Mouse (Mus musculus) MEL (cell line): ENCODE data around the gene Cby1. TPM values are rescaled to one million over a fixed set of nuclear protein-coding genes. Genes with fewer than 3 reads are reported as not detected.

Source experiments
- DNase-seq: peaks from one replicate; pipeline ENCODE4 v3.0.0; 2011; ENCODE audit warnings: low read depth, low spot score
- H3K27ac ChIP-seq: 2 replicates; pipeline ENCODE4 v1.5.1; 2012; ENCODE audit warnings: low read depth, mild to moderate bottlenecking, control low read depth, low read length, moderate library complexity; ENCODE audit not compliant: control insufficient read depth
- H3K27me3 ChIP-seq, 2 experiments: fragments of 150-350 bp in 1 of 2; sonication (generic) in 1 of 2; 2 replicates each; pipeline ENCODE4 v1.6.1; 2012; ENCODE audit warnings: low read length in 2 of 2, mild to moderate bottlenecking in 2 of 2, improper control_type of control experiment in 1 of 2, moderate library complexity in 1 of 2; ENCODE audit not compliant: insufficient read depth in 2 of 2, control insufficient read depth in 1 of 2
- H3K36me3 ChIP-seq, 2 experiments: 2 replicates each; pipeline ENCODE4 v1.6.1; 2012 to 2014; ENCODE audit warnings: low read length in 2 of 2, improper control_type of control experiment in 1 of 2, inconsistent platforms in 1 of 2, mild to moderate bottlenecking in 1 of 2; ENCODE audit not compliant: insufficient read depth in 2 of 2, control insufficient read depth in 1 of 2
- H3K4me1 ChIP-seq, 2 experiments: fragments of 150-350 bp in 1 of 2; sonication (generic) in 1 of 2; 2 replicates each; pipeline ENCODE4 v1.6.1; 2012; ENCODE audit warnings: low read length in 2 of 2, improper control_type of control experiment in 1 of 2, mild to moderate bottlenecking in 1 of 2; ENCODE audit not compliant: insufficient read depth in 2 of 2, control insufficient read depth in 1 of 2
- H3K4me3 ChIP-seq, 2 experiments: fragments of 150-350 bp in 1 of 2; sonication (generic) in 1 of 2; 2 replicates each; pipeline ENCODE4 v1.5.1; 2012; ENCODE audit warnings: low read depth in 2 of 2, low read length in 2 of 2, mild to moderate bottlenecking in 2 of 2, moderate library complexity in 2 of 2, control low read depth in 1 of 2, improper control_type of control experiment in 1 of 2; ENCODE audit not compliant: control insufficient read depth in 1 of 2, insufficient read depth in 1 of 2
- H3K79me2 ChIP-seq: 2 replicates; pipeline ENCODE4 v1.6.1; 2012; ENCODE audit warnings: mild to moderate bottlenecking, low read length, moderate library complexity; ENCODE audit not compliant: control insufficient read depth, poor library complexity, insufficient read depth
- H3K9ac ChIP-seq: 2 replicates; pipeline ENCODE4 v1.6.1; 2012; ENCODE audit warnings: low read depth, mild to moderate bottlenecking, control low read depth, low read length, moderate library complexity; ENCODE audit not compliant: control insufficient read depth, poor library complexity, severe bottlenecking
- H3K9me3 ChIP-seq: fragments of 150-350 bp; sonication (generic); replicated peaks from 2 replicates; pipeline ENCODE4 v1.6.1; 2012; ENCODE audit warnings: mild to moderate bottlenecking, low read length, improper control_type of control experiment, moderate library complexity; ENCODE audit not compliant: insufficient read depth
- BHLHE40 ChIP-seq: IDR thresholded peaks from 2 replicates; pipeline ENCODE4 v1.6.1; 2012; ENCODE audit warnings: low read depth, mild to moderate bottlenecking, inconsistent platforms, low read length, improper control_type of control experiment, borderline replicate concordance
- CHD1 ChIP-seq: IDR thresholded peaks from 2 replicates; pipeline ENCODE4 v1.6.1; 2012; ENCODE audit warnings: low read depth, mild to moderate bottlenecking, inconsistent platforms, low read length, improper control_type of control experiment
- CHD2 ChIP-seq: IDR thresholded peaks from 2 replicates; pipeline ENCODE4 v1.6.1; 2011; ENCODE audit warnings: low read length, improper control_type of control experiment
- CTCF ChIP-seq, 3 experiments: IDR thresholded peaks in 2 of 3; conservative IDR thresholded peaks in 1 of 3; 2 replicates each; pipeline ENCODE4 v1.5.1; 2011 to 2012; ENCODE audit warnings: low read length in 3 of 3, low read depth in 2 of 3, mild to moderate bottlenecking in 2 of 3, improper control_type of control experiment in 1 of 3, inconsistent platforms in 1 of 3, mixed read lengths in 1 of 3, moderate library complexity in 1 of 3; ENCODE audit not compliant: control insufficient read depth in 1 of 3, insufficient read depth in 1 of 3, poor library complexity in 1 of 3, severe bottlenecking in 1 of 3
- E2F4 ChIP-seq: IDR thresholded peaks from 2 replicates; pipeline ENCODE4 v1.6.1; 2011; ENCODE audit warnings: low read depth, low read length, improper control_type of control experiment, borderline replicate concordance
- ELF1 ChIP-seq: IDR thresholded peaks from 2 replicates; pipeline ENCODE4 v1.6.1; 2014; ENCODE audit warnings: low read depth, mild to moderate bottlenecking, inconsistent platforms, low read length, improper control_type of control experiment, moderate library complexity
- EP300 ChIP-seq, 2 experiments: IDR thresholded peaks; 2 replicates each; pipeline ENCODE4 v1.6.1; 2011; ENCODE audit warnings: improper control_type of control experiment in 2 of 2, low read length in 2 of 2, low read depth in 1 of 2, mild to moderate bottlenecking in 1 of 2
- ETS1 ChIP-seq: IDR thresholded peaks from 2 replicates; pipeline ENCODE4 v1.6.1; 2012; ENCODE audit warnings: low read depth, mild to moderate bottlenecking, inconsistent platforms, low read length, improper control_type of control experiment, moderate library complexity
- GABPA ChIP-seq: IDR thresholded peaks from 2 replicates; pipeline ENCODE4 v1.6.1; 2012; ENCODE audit warnings: low read depth, mild to moderate bottlenecking, inconsistent platforms, low read length, improper control_type of control experiment, moderate library complexity
- GATA1 ChIP-seq: IDR thresholded peaks from 2 replicates; pipeline ENCODE4 v1.6.1; 2011; ENCODE audit warnings: low read depth, low read length, improper control_type of control experiment
- HCFC1 ChIP-seq: IDR thresholded peaks from 2 replicates; pipeline ENCODE4 v1.6.1; 2012; ENCODE audit warnings: low read depth, mild to moderate bottlenecking, inconsistent platforms, low read length, improper control_type of control experiment, moderate library complexity
- JUND ChIP-seq: IDR thresholded peaks from 2 replicates; pipeline ENCODE4 v1.6.1; 2011; ENCODE audit warnings: low read depth, mild to moderate bottlenecking, improper control_type of control experiment, low read length
- KAT2A ChIP-seq: conservative IDR thresholded peaks from 2 replicates; pipeline ENCODE4 v1.6.1; 2012; ENCODE audit warnings: low read depth, low read length, improper control_type of control experiment, inconsistent platforms
- MAFK ChIP-seq: IDR thresholded peaks from 2 replicates; pipeline ENCODE4 v1.6.1; 2011; ENCODE audit warnings: low read depth, mild to moderate bottlenecking, low read length, improper control_type of control experiment, borderline replicate concordance
- MAX ChIP-seq: IDR thresholded peaks from 2 replicates; pipeline ENCODE4 v1.6.1; 2011; ENCODE audit warnings: low read length, improper control_type of control experiment
- MEF2A ChIP-seq: IDR thresholded peaks from 2 replicates; pipeline ENCODE4 v1.6.1; 2014; ENCODE audit warnings: low read depth, mild to moderate bottlenecking, inconsistent platforms, low read length, improper control_type of control experiment; ENCODE audit not compliant: poor library complexity, insufficient replicate concordance, severe bottlenecking; ENCODE audit errors: extremely low read depth
- MXI1 ChIP-seq: IDR thresholded peaks from 2 replicates; pipeline ENCODE4 v1.6.1; 2011; ENCODE audit warnings: mild to moderate bottlenecking, low read depth, low read length, improper control_type of control experiment
- MYB ChIP-seq: IDR thresholded peaks from 2 replicates; pipeline ENCODE4 v1.6.1; 2011; ENCODE audit warnings: mild to moderate bottlenecking, low read depth, low read length, improper control_type of control experiment
- MYC ChIP-seq: IDR thresholded peaks from 2 replicates; pipeline ENCODE4 v1.6.1; 2011; ENCODE audit warnings: low read depth, mild to moderate bottlenecking, low read length, improper control_type of control experiment, moderate library complexity
- NELFE ChIP-seq: IDR thresholded peaks from 2 replicates; pipeline ENCODE4 v1.6.1; 2011; ENCODE audit warnings: low read depth, low read length, improper control_type of control experiment
- NRF1 ChIP-seq: IDR thresholded peaks from 2 replicates; pipeline ENCODE4 v1.6.1; 2014; ENCODE audit warnings: low read depth, mild to moderate bottlenecking, inconsistent platforms, low read length, improper control_type of control experiment, moderate library complexity; ENCODE audit not compliant: poor library complexity, insufficient read depth, severe bottlenecking
- POLR2A ChIP-seq, 2 experiments: IDR thresholded peaks; 2 replicates each; pipeline ENCODE4 v1.6.1; 2011 to 2012; ENCODE audit warnings: low read length in 2 of 2, mild to moderate bottlenecking in 2 of 2, control low read depth in 1 of 2, improper control_type of control experiment in 1 of 2, low read depth in 1 of 2, moderate library complexity in 1 of 2; ENCODE audit not compliant: control insufficient read depth in 1 of 2, insufficient read depth in 1 of 2, poor library complexity in 1 of 2
- POLR2AphosphoS2 ChIP-seq: IDR thresholded peaks from 2 replicates; pipeline ENCODE4 v1.6.1; 2011; ENCODE audit warnings: low read length, improper control_type of control experiment
- POLR2AphosphoS5 ChIP-seq: IDR thresholded peaks from 2 replicates; pipeline ENCODE4 v1.6.1; 2012; ENCODE audit warnings: low read depth, borderline replicate concordance, mild to moderate bottlenecking, inconsistent platforms, low read length, moderate library complexity, mixed read lengths
- RAD21 ChIP-seq: IDR thresholded peaks from 2 replicates; pipeline ENCODE4 v1.6.1; 2011; ENCODE audit warnings: mild to moderate bottlenecking, low read depth, low read length, improper control_type of control experiment
- RCOR1 ChIP-seq: IDR thresholded peaks from 2 replicates; pipeline ENCODE4 v1.6.1; 2012; ENCODE audit warnings: low read depth, mild to moderate bottlenecking, inconsistent platforms, low read length, improper control_type of control experiment
- SIN3A ChIP-seq: IDR thresholded peaks from 2 replicates; pipeline ENCODE4 v1.6.1; 2012; ENCODE audit warnings: low read length, improper control_type of control experiment, inconsistent platforms
- SMC3 ChIP-seq: IDR thresholded peaks from 2 replicates; pipeline ENCODE4 v1.6.1; 2011; ENCODE audit warnings: low read depth, low read length, improper control_type of control experiment
- TAL1 ChIP-seq: IDR thresholded peaks from 2 replicates; pipeline ENCODE4 v1.6.1; 2012; ENCODE audit warnings: mild to moderate bottlenecking, inconsistent platforms, low read length, moderate library complexity, mixed read lengths
- TBP ChIP-seq: IDR thresholded peaks from 2 replicates; pipeline ENCODE4 v1.8.0; 2011; ENCODE audit warnings: low read depth, low read length, improper control_type of control experiment
- USF1 ChIP-seq: IDR thresholded peaks from 2 replicates; pipeline ENCODE4 v1.6.1; 2014; ENCODE audit warnings: low read depth, mild to moderate bottlenecking, inconsistent platforms, low read length, improper control_type of control experiment, moderate library complexity
- USF2 ChIP-seq, 2 experiments: IDR thresholded peaks; 2 replicates each; pipeline ENCODE4 v1.6.1; 2011 to 2012; ENCODE audit warnings: improper control_type of control experiment in 2 of 2, low read length in 2 of 2, borderline replicate concordance in 1 of 2, inconsistent platforms in 1 of 2, low read depth in 1 of 2, mild to moderate bottlenecking in 1 of 2; ENCODE audit not compliant: insufficient read depth in 1 of 2
- ZC3H11A ChIP-seq: IDR thresholded peaks from 2 replicates; pipeline ENCODE4 v1.6.1; 2012; ENCODE audit warnings: low read depth, mild to moderate bottlenecking, inconsistent platforms, low read length, improper control_type of control experiment
- ZKSCAN1 ChIP-seq: IDR thresholded peaks from 2 replicates; pipeline ENCODE4 v1.6.1; 2012; ENCODE audit warnings: low read depth, mild to moderate bottlenecking, inconsistent platforms, low read length, improper control_type of control experiment, moderate library complexity
- ZMIZ1 ChIP-seq: IDR thresholded peaks from 2 replicates; pipeline ENCODE4 v1.6.1; 2012; ENCODE audit warnings: low read depth, mild to moderate bottlenecking, inconsistent platforms, low read length, improper control_type of control experiment, moderate library complexity
- ZNF384 ChIP-seq: IDR thresholded peaks from 2 replicates; pipeline ENCODE4 v1.6.1; 2012; ENCODE audit warnings: low read depth, mild to moderate bottlenecking, inconsistent platforms, low read length, improper control_type of control experiment
- polyA plus RNA-seq, 2 experiments: library from polyadenylated mRNA; stranded (reverse) in 1 of 2; unstranded in 1 of 2; fragments of >175 nt in 1 of 2; fragments of >200 nt in 1 of 2; gene quantifications; 2 replicates each; pipeline versions ENCODE4 v1.2.1 to v1.2.4; 2012; ENCODE audit warnings: low replicate concordance in 2 of 2, low read depth in 1 of 2; ENCODE audit not compliant: insufficient read length in 2 of 2, insufficient read depth in 1 of 2, missing spikeins in 1 of 2
- total RNA-seq: library from RNA; depleted of rRNA; stranded (reverse); fragments of 300-350 nt; gene quantifications from 2 replicates; pipeline ENCODE4 v1.2.3, GENCODE M21; 2012

Cby1 gene
- total and polyA plus RNA-seq, 3 experiments, result 34.3 to 56.2 TPM; not detected in 1

DNA sequence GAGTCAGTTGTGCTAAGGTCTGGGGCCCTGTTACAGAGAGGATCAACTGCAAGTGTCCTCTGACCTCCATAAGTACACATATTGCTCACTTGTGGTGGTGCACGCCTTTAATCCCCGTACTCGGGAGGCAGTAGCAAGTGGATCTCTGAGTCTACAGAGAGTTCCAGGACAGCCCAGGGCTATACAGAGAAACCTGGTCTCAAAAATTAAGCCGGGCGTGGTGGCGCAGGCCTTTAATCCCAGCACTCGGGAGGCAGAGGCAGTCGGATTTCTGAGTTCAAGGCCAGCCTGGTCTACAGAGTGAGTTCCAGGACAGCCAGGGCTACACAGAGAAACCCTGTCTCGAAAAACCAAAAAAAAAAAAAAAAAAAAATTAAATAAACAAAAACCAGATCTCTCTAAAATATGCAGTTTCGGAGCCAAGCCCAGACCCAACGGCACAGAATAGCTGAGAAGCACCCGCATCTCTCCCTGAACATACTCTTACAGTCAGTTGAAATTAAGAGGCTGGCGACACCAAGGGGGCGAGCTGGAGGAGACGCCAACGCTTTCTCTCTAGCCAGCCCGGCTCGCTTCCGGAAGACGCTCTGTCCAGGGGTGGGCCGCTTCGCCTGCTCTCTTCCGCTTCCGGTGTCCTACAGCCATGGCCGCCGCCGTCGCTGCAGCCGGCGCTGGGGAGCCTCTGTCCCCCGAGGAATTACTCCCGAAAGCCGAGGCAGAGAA, 11.4 kb downstream of the Cby1 start, which contains the start of gene Tomm22:
Tomm22 (plus strand) TSS at position 613 of the 723 bp plus-strand sequence.
- Histone ChIP-seq H3K27me3 (no peaks in the 10 kb centered on the region), H3K79me2 (peaks cover 17% of the 10 kb centered on the region), H3K36me3 (peaks cover 11% of the 10 kb centered on the region in 2 experiments), H3K9me3 (no peaks in the 10 kb centered on the region), H3K27ac (peak within 1 kb of the TSS; percentile 74), H3K4me3 (peak within 1 kb of the TSS; percentile 88 to 98), H3K9ac (peak within 1 kb of the TSS; percentile 97), H3K4me1 (no peaks in the 10 kb centered on the region)
- peak; percentile 95 for DNase-seq
- TF ChIP-seq TAL1 (no peak), E2F4 (no peak), RCOR1 (peak; percentile 62; the same call in 1 of the 2 replicates), POLR2A (IDR thresholded peaks at IDR 0.05; ENCODE audit: control insufficient read depth in 1 of 2, insufficient read depth in 1 of 2, low read depth in 1 of 2, low read length in 2 of 2, poor library complexity in 1 of 2) (peak in 1 of 2 experiments; percentile 81; a peak in 2 of 4 replicates), CHD2 (no peak), RAD21 (no peak), HCFC1 (peak; percentile 95), EP300 (IDR thresholded peaks at IDR 0.05; ENCODE audit: low read depth in 1 of 2, low read length in 2 of 2) (peak in 1 of 2 experiments; percentile 26; a peak in 1 of 4 replicates), SMC3 (no peak), BHLHE40 (no peak), ZNF384 (peak; percentile 63), CTCF (IDR thresholded peaks at IDR 0.05 in 2 of 3, conservative IDR thresholded peaks at IDR 0.05 in 1 of 3; ENCODE audit: control insufficient read depth in 1 of 3, insufficient read depth in 1 of 3, low read depth in 2 of 3, low read length in 3 of 3, poor library complexity in 1 of 3, severe bottlenecking in 1 of 3) (peak; percentile 12 to 74 (median 66); a peak in 4 of 6 replicates), ZKSCAN1 (no peak), MAX (no peak), ELF1 (peak; percentile 92), USF2 (IDR thresholded peaks at IDR 0.05; ENCODE audit: borderline replicate concordance in 1 of 2, insufficient read depth in 1 of 2, low read depth in 1 of 2, low read length in 2 of 2) (no peak), MXI1 (peak; percentile 91), SIN3A (peak; percentile 90), TBP (peak; percentile 84; the same call in 1 of the 2 replicates), POLR2AphosphoS2 (peak; percentile 78; the same call in 1 of the 2 replicates), POLR2AphosphoS5 (no peak), ETS1 (0 out of 2 replicates have a peak, but pooled peaks have one; percentile 53), MEF2A (no peak), ZMIZ1 (peak; percentile 67), MAFK (no peak; the same call in 1 of the 2 replicates), NRF1 (no peak), GATA1 (no peak), CHD1 (no peak), MYC (peak; percentile 65; the same call in 1 of the 2 replicates), ZC3H11A (no peak), MYB (no peak), KAT2A (peak; percentile 85), USF1 (no peak), GABPA (peak; percentile 76; the same call in 1 of the 2 replicates), JUND (no peak), NELFE (peak; percentile 87)
